Mouse (Mus musculus): ENCODE measurements around the gene Alkbh7. TPM values are rescaled to one million over a fixed set of nuclear protein-coding genes. Genes with fewer than 3 reads are reported as not detected.
A peak's percentile ranks its signal among the peaks of the same experiment; 100 is the strongest.

Gene Alkbh7
- total and polyA plus RNA-seq, 3 experiments, result 21.2 to 51.8 (median 35.4) TPM

GRCm38 (mm10) chr17:56999968-57000609 lies 3.0 kb downstream of the Alkbh7 start, which contains the start of gene Pspn:
TSS of gene Pspn (minus strand) at chr17:57000018.
- Histone ChIP-seq H3K36me3 (replicated peaks in 1 of 2; ENCODE audit: control insufficient read depth in 1 of 2, insufficient read depth in 1 of 2, low read length in 1 of 2) (peaks cover 50 to 84% of the 10 kb centered on the region in 2 experiments), H3K4me1 (ENCODE audit: control insufficient read depth in 1 of 2, insufficient read depth in 2 of 2) (peaks cover 4 to 33% of the 10 kb centered on the region in 2 experiments; a peak in 3 of 4 replicates)

GRCm38 (mm10) chr17:57001228-57001627 lies 4.1 kb downstream of the Alkbh7 start:
- Histone ChIP-seq H3K9ac (ENCODE audit: insufficient read depth, low read depth) (no peak overlapping the region), H3K27ac (ENCODE audit: insufficient read depth, low read depth) (no peak overlapping the region), H3K79me2 (replicated peaks; ENCODE audit: control insufficient read depth, extremely low read depth, insufficient read depth, poor library complexity, severe bottlenecking) (no peaks in the 10 kb centered on the region), H3K4me3 (replicated peaks in 1 of 3; ENCODE audit: low read depth in 2 of 3, low read length in 2 of 3, poor library complexity in 1 of 3) (no peak overlapping the region), H3K27me3 (replicated peaks) (no peaks in the 10 kb centered on the region), H3K4me2 (ENCODE audit: insufficient read depth, low read depth, poor library complexity, severe bottlenecking) (no peak overlapping the region), H3K9me3 (replicated peaks; ENCODE audit: low read length) (no peaks in the 10 kb centered on the region), H3K4me1 (ENCODE audit: control insufficient read depth in 1 of 2, insufficient read depth in 2 of 2) (peaks cover 4 to 27% of the 10 kb centered on the region in 2 experiments; a peak in 3 of 4 replicates), H3K36me3 (replicated peaks in 1 of 2; ENCODE audit: control insufficient read depth in 1 of 2, insufficient read depth in 1 of 2, low read length in 1 of 2) (peaks cover 55 to 84% of the 10 kb centered on the region in 2 experiments)
- no peak for DNase-seq (ENCODE audit: extremely low read depth)
- dilution Hi-C loops (cut with MboI; ENCODE audit: extremely low pct_ligation_motif_present, extremely low pct_unique_long_range_greater_than_20kb, low sequenced_read_pairs), result no loop called here
- TF ChIP-seq POLR2A (IDR thresholded peaks at IDR 0.05; ENCODE audit: low read depth, low read length), result 0 out of 2 replicates have a peak, but pooled peaks have one; percentile 21
- no peak for TF ChIP-seq CTCF (conservative IDR thresholded peaks at IDR 0.05 in 1 of 2, IDR thresholded peaks at IDR 0.05 in 1 of 2; ENCODE audit: low read depth in 2 of 2, low read length in 2 of 2)
- no peak for TF ChIP-seq GABPA (IDR thresholded peaks at IDR 0.05; ENCODE audit: insufficient replicate concordance, low read depth, low read length)
- in situ Hi-C loops (cut with MboI; ENCODE audit: low pct_ligation_motif_present, low pct_unique_long_range_greater_than_20kb, low sequenced_read_pairs), result no loop called here

More at GRCm38 (mm10) chr17:56999968-57000609, 3.0 kb downstream of the Alkbh7 start, which contains the start of gene Pspn:
- dilution Hi-C loops (cut with MboI; ENCODE audit: extremely low pct_ligation_motif_present, extremely low pct_unique_long_range_greater_than_20kb, low sequenced_read_pairs) (no loop called here), in situ Hi-C loops (cut with MboI; ENCODE audit: low pct_ligation_motif_present, low pct_unique_long_range_greater_than_20kb, low sequenced_read_pairs) (loop anchor here (10.0 kb wide), 2 partner anchors 205 to 335 kb away; no protein-coding TSS in a partner anchor)
- H3K79me2 ChIP-seq (replicated peaks; ENCODE audit: control insufficient read depth, extremely low read depth, insufficient read depth, poor library complexity, severe bottlenecking), result no peaks in the 10 kb centered on the region
- no peak within 1 kb of the TSS for H3K27ac ChIP-seq (ENCODE audit: insufficient read depth, low read depth)
- TF ChIP-seq ZNF384 (IDR thresholded peaks at IDR 0.05; ENCODE audit: low read depth, low read length) (no peak), USF2 (conservative IDR thresholded peaks at IDR 0.05; ENCODE audit: low read depth, low read length) (no peak), SIN3A (IDR thresholded peaks at IDR 0.05; ENCODE audit: low read length) (no peak), ZC3H11A (IDR thresholded peaks at IDR 0.05; ENCODE audit: low read depth, low read length) (no peak), ETS1 (conservative IDR thresholded peaks at IDR 0.05; ENCODE audit: low read depth, low read length) (no peak), E2F4 (IDR thresholded peaks at IDR 0.05; ENCODE audit: insufficient replicate concordance, low read depth, low read length) (no peak), ZKSCAN1 (IDR thresholded peaks at IDR 0.05; ENCODE audit: borderline replicate concordance, low read depth, low read length) (no peak), NRF1 (IDR thresholded peaks at IDR 0.05; ENCODE audit: low read depth, low read length) (no peak), ZMIZ1 (IDR thresholded peaks at IDR 0.05; ENCODE audit: low read depth, low read length) (no peak), SMC3 (IDR thresholded peaks at IDR 0.05; ENCODE audit: low read depth, low read length) (no peak), MYC (IDR thresholded peaks at IDR 0.05; ENCODE audit: low read depth, low read length) (no peak), EP300 (IDR thresholded peaks at IDR 0.05; ENCODE audit: low read length) (no peak), GABPA (IDR thresholded peaks at IDR 0.05; ENCODE audit: insufficient replicate concordance, low read depth, low read length) (no peak), TBP (conservative IDR thresholded peaks at IDR 0.05; ENCODE audit: low read depth, low read length) (no peak), MXI1 (IDR thresholded peaks at IDR 0.05; ENCODE audit: low read depth, low read length) (no peak), UBTF (IDR thresholded peaks at IDR 0.05; ENCODE audit: low read depth, low read length) (no peak), PAX5 (IDR thresholded peaks at IDR 0.05; ENCODE audit: low read length) (no peak), RCOR1 (conservative IDR thresholded peaks at IDR 0.05; ENCODE audit: low read depth, low read length) (no peak)
- no peak within 1 kb of the TSS for H3K4me3 ChIP-seq (replicated peaks in 1 of 3; ENCODE audit: low read depth in 2 of 3, low read length in 2 of 3, poor library complexity in 1 of 3)
- no peak for DNase-seq (ENCODE audit: extremely low read depth)
- no peak within 1 kb of the TSS for H3K4me2 ChIP-seq (ENCODE audit: insufficient read depth, low read depth, poor library complexity, severe bottlenecking)
- H3K27me3 ChIP-seq (replicated peaks), result no peaks in the 10 kb centered on the region
- no peaks in the 10 kb centered on the region for H3K9me3 ChIP-seq (replicated peaks; ENCODE audit: low read length)
- H3K9ac ChIP-seq (ENCODE audit: insufficient read depth, low read depth), result no peak within 1 kb of the TSS
